Mouse (Mus musculus): Measurements from ENCODE around the gene Psd. TPM values are rescaled to one million over a fixed set of nuclear protein-coding genes. Genes with fewer than 3 reads are reported as not detected.

Psd gene
- polyA plus RNA-seq (2012; fragmentation: generic; extraction: Trizol), result 10 to 100 TPM; 13.8 to 39.2 TPM

GRCm38 (mm10) chr19:46326756-46327305 is at the start of gene Psd:
Gene Psd, minus strand, starts transcription at chr19:46327156.

GRCm38 (mm10) chr19:46350168-46350932 is 23.4 kb upstream of the Psd start, which contains the start of gene 2310034G01Rik:
Gene 2310034G01Rik, minus strand, starts transcription at chr19:46350302.

GRCm38 (mm10) chr19:46338331-46338936 is 11.5 kb upstream of the Psd start, which contains the start of gene Cuedc2:
Gene Cuedc2, minus strand, starts transcription at chr19:46338702.

GRCm38 (mm10) chr19:46328081-46329030 is 1.4 kb upstream of the Psd start, which contains the start of gene Fbxl15:
Gene Fbxl15, plus strand, starts transcription at chr19:46328184.

GRCm38 (mm10) chr19:46304216-46304841 is 22.6 kb downstream of the Psd start, which contains the start of gene Nfkb2:
Gene Nfkb2, plus strand, starts transcription at chr19:46304320.

Other genes starting within 250 kb of the Psd start
- gene Elovl3, start 195.3 kb downstream of the Psd start, polyA plus RNA-seq (2012; fragmentation: generic; extraction: Trizol), result under 1 TPM in 1 of 2 experiments, not detected in 1; 0.01 TPM
- gene Pitx3, start 178.8 kb downstream of the Psd start, polyA plus RNA-seq (2012; fragmentation: generic; extraction: Trizol), result not detected
- gene Gbf1, start 174.6 kb downstream of the Psd start, polyA plus RNA-seq (2012; fragmentation: generic; extraction: Trizol), result 10 to 100 TPM; 26.6 to 62.4 TPM
- gene Nfkb2, start 22.8 kb downstream of the Psd start, polyA plus RNA-seq (2012; fragmentation: generic; extraction: Trizol), result 10 to 100 TPM; 63.7 to 85.1 TPM
- 10 to 100 TPM; 25.0 to 36.3 TPM for gene Fbxl15, start 1.0 kb upstream of the Psd start, polyA plus RNA-seq (2012; fragmentation: generic; extraction: Trizol)
- 100 to 1,000 TPM; 281 to 410 TPM for gene Cuedc2, start 11.5 kb upstream of the Psd start, polyA plus RNA-seq (2012; fragmentation: generic; extraction: Trizol)
- gene Mfsd13a, start 14.0 kb upstream of the Psd start, polyA plus RNA-seq (2012; fragmentation: generic; extraction: Trizol), result 1 to 10 TPM in 1 of 2 experiments, under 1 TPM in 1; 0.83 to 3.8 TPM
- 1 to 10 TPM; 1.2 to 4.6 TPM for gene 2310034G01Rik, start 23.1 kb upstream of the Psd start, polyA plus RNA-seq (2012; fragmentation: generic; extraction: Trizol)
- gene Actr1a, start 68.6 kb upstream of the Psd start, polyA plus RNA-seq (2012; fragmentation: generic; extraction: Trizol), result 100 to 1,000 TPM; 138 to 168 TPM
- 10 to 100 TPM in 1 of 2 experiments, 1 to 10 TPM in 1; 6.5 to 28.7 TPM for gene Sufu, start 69.7 kb upstream of the Psd start, polyA plus RNA-seq (2012; fragmentation: generic; extraction: Trizol)
- 10 to 100 TPM in 1 of 2 experiments, 1 to 10 TPM in 1; 7.1 to 38.0 TPM for gene Trim8, start 174.5 kb upstream of the Psd start, polyA plus RNA-seq (2012; fragmentation: generic; extraction: Trizol)
- 100 to 1,000 TPM in 1 of 2 experiments, 10 to 100 TPM in 1; 54.5 to 213 TPM for gene Arl3, start 246.0 kb upstream of the Psd start, polyA plus RNA-seq (2012; fragmentation: generic; extraction: Trizol)
- 1 to 10 TPM; 1.1 to 5.3 TPM for gene Sfxn2, start 246.2 kb upstream of the Psd start, polyA plus RNA-seq (2012; fragmentation: generic; extraction: Trizol)

Data from C3H10T1/2 (cell line).